In the genomic region with DNA sequence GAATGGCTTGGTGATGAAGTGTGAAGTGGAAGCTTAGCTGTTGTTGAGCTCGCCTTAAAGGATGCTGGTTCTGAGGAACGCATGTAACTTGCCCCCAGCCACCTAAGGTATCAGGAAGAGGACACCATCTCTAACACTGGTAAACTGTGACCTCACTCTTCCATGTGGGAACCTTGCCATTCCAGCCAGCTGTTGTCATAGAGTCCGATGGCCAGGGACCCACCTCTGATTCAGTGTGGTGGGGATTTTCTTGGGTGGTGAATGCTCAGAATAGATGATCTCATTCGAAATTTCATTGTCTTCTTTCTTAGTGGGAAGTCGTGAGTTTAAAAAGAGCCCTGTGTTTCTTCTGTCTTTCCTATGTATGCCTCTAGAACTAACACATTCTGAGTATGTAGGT, we compare ENCODE assay signal across 23 mouse cellular contexts.
DNase-seq lines count a peak whose midpoint lies in the region; TF ChIP-seq lines count a peak whose summit lies in the region.
"Had no signal": no experiment of that assay in that cellular context is flagged by ENCODE, and none has a peak within 500 bp of the region (broad histone marks: within the 10 kb centered on the region; RNA-seq: fewer than 3 reads in every experiment).

No protein-coding gene starts in this region.

- no peaks in the 10 kb centered on the region for H3K79me3 ChIP-seq in C2C12 (ENCODE audit: low read depth)

- TF ChIP-seq CTCF in layer of hippocampus, adult 2 months (conservative IDR thresholded peaks at IDR 0.05) = no peak
- TF ChIP-seq CTCF in C2C12 (IDR thresholded peaks at IDR 0.05; ENCODE audit: control insufficient read depth, insufficient read depth, insufficient read length) = no peak

- H3K36me3 ChIP-seq in C2C12 (ENCODE audit: control insufficient read depth, insufficient read depth) = peaks cover 20% of the 10 kb centered on the region
- H3K36me3 ChIP-seq: G1E had no signal

- no peak for DNase-seq in layer of hippocampus, adult 2 months (ENCODE audit: low spot score in 2 of 2)
- DNase-seq in layer of hippocampus, adult 18-20 months (ENCODE audit: low spot score in 2 of 2) = no peak
- peak; percentile 69 for DNase-seq in Muller cell, postnatal 12 days (ENCODE audit: inconsistent ontology term)
- no peak for DNase-seq in frontal cortex, postnatal 14 days (ENCODE audit: low spot score in 2 of 2)
- no peak for DNase-seq in adrenal gland, adult (ENCODE audit: inconsistent age in 2 of 2, low spot score in 1 of 2)
- DNase-seq: adrenal gland, adult 2 months; adrenal gland, postnatal 10 days; adrenal gland, postnatal 25 days; cerebellum, adult 11 months; cerebellum, adult 18-20 months; cerebellum, adult 8-10 months; cerebellum, adult 9-11 months; cerebellum, postnatal 14 days; cerebellum, postnatal 36 days; embryo, embryonic 11 days had no signal

- no peaks in the 10 kb centered on the region for H3K27me3 ChIP-seq in C2C12 (ENCODE audit: control insufficient read depth, insufficient read depth, insufficient read length)
- H3K27me3 ChIP-seq: CH12.LX; embryonic facial prominence, embryonic 13.5 days; embryonic facial prominence, embryonic 15.5 days; forebrain, embryonic 12.5 days had no signal

- H3K27ac ChIP-seq in layer of hippocampus, adult 2 months = peak overlapping the region; percentile 12; the same call in 1 of the 2 replicates
- H3K27ac ChIP-seq: embryonic facial prominence, embryonic 13.5 days; embryonic facial prominence, embryonic 15.5 days; forebrain, embryonic 10.5 days; forebrain, embryonic 12.5 days had no signal

- H3K4me3 ChIP-seq in layer of hippocampus, adult 2 months = no peak overlapping the region
- H3K4me3 ChIP-seq in C2C12 (ENCODE audit: insufficient read depth, poor library complexity, severe bottlenecking) = no peak overlapping the region
- H3K4me3 ChIP-seq: embryonic facial prominence, embryonic 13.5 days; embryonic facial prominence, embryonic 15.5 days; erythroblast, embryonic 14.5 days; forebrain, embryonic 10.5 days; forebrain, embryonic 12.5 days had no signal

- H3ac ChIP-seq in C2C12 (ENCODE audit: control insufficient read depth, insufficient read length, low read depth) = no peak overlapping the region

- no peaks in the 10 kb centered on the region for H3K79me2 ChIP-seq in C2C12 (ENCODE audit: control insufficient read depth, insufficient read depth)

TF ChIP-seq in C2C12, 6 proteins besides CTCF, POLR2A, EP300 and RAD21:
- no peak for TF ChIP-seq USF1 (IDR thresholded peaks at IDR 0.05; ENCODE audit: low read depth)
- TF ChIP-seq MYOD1 (IDR thresholded peaks at IDR 0.05; ENCODE audit: control insufficient read depth, insufficient read length, low read depth) = peak; percentile 37
